Mouse (Mus musculus) retina, postnatal 7 days (tissue): ENCODE measurements around the gene Hddc3.
A peak's percentile ranks its signal among the peaks of the same experiment; 100 is the strongest.
"Not testable (repeated sequence)": the region's sequence is repeated elsewhere in the genome, so short reads cannot be mapped to it uniquely, and the experiment has no call there.

ENCODE experiments used
- DNase-seq: peaks from one replicate; pipeline ENCODE4 v3.0.0-alpha.2; 2012; ENCODE audit warnings: low read depth, low spot score

The Hddc3 gene

DNA sequence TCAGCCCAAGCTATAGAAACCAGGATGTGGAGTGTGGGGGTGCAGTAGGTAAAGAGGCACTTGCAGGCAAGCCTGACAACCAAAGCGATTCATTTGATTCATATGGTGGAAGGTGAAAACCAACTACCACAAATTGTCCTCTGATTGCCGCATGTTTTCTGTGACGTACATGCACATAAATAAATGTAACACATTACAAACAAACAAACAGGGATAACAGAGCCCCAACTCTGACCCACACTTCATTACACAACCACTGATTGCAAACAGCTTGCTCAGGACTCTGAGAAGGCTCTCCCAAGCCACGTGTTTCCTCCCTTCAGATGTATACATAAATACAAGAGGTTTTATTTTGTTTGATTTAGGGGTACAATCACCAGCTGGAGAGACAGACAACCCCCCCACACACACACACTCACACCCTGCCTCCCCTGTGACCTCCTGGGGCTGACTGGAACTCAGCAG lies 27.1 kb downstream of the Hddc3 start:
- no peak for DNase-seq

DNA sequence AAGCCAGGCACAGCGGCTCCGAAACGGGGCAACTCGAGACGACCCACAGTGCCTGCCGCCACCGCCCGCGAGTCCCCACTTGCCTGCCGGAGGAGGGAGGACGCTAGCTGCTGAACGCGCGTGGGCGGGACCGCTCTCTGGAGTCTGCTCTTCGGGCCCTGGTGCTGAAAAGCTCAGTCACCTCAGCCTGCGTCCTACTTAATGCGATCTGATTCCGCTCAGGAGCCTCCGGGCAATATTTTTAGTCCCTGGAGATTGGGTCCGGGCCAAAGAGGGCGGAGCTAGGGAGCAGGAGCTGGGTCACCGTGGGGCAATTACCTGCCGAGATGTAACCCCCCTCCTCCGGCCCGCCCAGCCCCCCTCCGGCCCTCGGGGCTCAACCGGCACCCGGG lies 27.7 kb downstream of the Hddc3 start:
- DNase-seq = peak; percentile 90

DNA sequence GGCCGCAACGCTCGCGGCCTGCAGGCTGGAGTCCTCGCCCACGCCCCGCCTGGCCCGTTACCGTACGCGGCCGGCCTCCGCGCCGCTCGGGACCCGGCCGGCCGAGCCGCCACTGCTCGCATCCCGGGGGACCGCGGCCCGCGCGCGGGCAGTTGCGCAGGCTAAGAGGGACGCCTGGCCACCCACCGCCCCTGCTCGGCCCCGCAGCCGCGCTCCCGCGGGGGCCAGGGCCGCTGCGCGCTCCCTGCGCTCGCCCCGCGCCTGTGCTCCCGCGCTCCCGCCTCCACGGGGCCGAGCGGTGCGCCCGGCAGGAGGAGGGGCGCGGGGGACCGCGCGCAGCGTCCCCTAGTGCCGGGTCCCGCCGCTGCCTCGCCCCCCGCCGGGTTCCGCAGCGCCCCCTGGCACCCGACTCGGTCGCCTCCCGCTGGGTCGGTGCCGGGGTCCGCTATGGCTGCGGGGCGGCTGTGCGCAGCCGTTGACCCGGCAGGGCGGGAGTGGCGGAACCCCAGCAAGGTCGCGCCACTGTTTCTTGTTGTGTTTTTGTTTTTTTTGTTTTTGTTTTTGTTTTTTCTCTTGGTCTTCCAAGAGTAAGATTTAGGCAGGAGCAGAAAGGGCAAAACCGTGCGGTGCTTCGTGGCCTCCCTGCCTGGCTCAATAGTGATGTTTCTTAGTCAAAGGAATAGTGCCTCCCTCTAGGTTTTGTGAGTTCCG lies 28.3 kb downstream of the Hddc3 start, which contains the start of gene Man2a2:
Gene Man2a2, minus strand, starts transcription at position 335 of the 711 bp plus-strand sequence.
- peak; percentile 68 for DNase-seq

DNA sequence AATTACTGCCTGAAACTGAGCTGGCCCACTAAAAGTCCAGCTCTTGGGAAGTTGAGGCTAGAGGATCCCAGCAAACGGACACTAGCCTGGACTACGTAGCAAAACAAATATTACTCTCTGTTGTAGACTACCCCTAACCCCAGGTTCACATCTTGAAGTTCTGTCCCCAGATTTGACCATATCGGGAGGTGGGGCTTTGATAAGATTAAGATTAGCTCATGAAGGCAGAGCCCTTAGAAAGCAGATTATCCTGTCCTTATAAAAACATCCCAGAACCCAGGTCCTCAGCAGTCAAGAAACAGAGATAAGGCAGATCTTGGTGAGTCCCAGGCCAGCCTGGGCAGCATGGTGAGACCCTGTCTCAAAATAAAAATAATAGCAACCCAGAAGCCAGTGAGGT lies 29.3 kb downstream of the Hddc3 start:
- no peak for DNase-seq

DNA sequence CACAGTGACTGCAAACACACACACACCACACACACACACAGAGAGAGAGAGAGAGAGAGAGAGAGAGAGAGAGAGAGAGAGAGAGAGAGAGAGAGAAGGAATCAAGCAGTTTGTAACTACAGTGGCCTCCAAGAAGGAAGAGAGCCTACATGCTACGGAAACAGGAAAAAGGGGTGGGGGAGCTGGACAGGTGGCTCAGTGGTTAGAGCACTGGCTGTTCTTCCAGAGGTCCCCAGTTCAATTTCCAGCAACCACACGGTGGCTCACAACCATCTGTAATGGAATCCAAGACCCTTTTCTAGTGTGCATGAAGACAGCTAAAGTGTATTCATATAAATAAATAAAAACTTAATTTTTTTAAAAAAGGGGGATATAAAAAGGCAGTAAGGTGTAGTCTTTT lies 29.8 kb downstream of the Hddc3 start:
- DNase-seq = no peak

DNA sequence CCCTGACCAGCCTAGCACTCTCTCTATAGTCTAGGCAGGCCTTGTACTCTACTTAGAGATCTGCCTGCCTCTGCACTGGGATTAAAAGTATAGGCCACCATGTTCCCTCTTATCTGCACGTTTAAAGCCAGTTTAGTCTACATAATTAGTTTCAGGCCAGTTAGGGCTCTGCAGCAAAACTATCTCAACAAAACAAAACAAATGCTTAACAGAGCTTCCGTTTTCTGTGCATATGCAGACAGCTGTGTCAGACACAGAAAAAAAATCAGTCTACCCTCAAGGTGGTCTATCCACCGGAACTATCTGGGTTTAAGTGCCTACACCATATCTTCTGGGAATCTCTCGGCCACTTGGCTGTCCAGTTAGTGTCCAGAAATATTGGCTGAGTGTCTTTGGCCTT lies 30.4 kb downstream of the Hddc3 start:
- no peak for DNase-seq

DNA sequence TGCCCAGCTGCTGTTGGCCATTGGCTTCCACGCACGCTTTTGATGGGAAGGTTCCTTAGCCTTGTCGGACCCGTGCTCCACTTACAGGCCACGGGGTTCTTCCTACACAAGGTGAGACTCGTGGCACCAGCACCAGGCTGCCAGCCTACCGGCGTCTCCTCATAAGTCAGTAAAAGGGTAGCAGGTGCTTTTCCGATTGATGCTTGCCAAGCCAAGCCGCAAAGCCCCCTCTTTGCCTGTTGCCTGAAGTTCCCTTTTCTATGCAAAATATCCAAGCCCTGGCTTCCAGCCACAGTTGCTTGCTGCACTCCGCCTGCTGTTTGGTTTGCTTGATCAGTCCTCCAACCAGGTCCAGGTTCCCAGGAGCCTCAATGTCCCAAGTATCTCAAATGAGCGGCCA lies 30.9 kb downstream of the Hddc3 start:
- no peak for DNase-seq

DNA sequence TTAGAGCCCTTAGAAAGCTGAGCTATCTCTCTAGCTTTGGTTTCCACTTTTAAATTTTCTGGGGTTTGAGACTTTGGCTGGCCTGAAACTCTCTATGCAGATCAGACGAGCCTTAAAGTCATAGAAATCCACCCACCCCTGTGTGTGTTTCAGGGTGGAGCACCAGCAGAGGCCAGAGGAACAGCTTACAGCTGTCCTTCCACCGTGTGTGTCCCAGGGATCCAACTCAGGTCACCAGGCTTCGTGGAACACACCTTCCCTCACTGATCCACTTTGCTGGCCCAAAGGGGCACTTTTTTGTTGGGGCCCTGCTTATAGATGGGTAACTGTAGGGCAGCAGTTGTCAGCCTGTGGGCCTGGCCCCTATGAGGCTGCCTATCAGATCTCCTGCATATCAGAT lies 31.4 kb downstream of the Hddc3 start:
- DNase-seq = no peak

DNA sequence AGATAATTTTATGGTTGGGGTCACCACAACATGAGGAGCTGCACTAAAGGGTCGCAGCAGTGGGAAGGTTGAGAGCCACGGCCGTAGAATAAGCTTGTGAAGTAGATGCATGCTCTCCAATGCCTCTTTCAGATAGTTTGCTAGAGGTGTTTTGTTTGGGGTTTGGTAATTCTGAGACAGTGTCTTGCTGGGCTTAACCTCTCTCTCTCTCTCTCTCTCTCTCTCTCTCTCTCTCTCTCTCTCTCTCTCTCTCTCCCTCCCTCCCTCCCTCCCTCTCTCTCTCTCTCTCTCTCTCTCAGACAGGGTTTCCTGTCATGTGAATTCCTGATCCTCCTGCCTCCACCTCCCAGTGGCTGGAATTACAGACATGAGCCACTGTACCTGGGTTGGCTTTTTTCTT lies 31.8 kb downstream of the Hddc3 start:
- no peak for DNase-seq

DNA sequence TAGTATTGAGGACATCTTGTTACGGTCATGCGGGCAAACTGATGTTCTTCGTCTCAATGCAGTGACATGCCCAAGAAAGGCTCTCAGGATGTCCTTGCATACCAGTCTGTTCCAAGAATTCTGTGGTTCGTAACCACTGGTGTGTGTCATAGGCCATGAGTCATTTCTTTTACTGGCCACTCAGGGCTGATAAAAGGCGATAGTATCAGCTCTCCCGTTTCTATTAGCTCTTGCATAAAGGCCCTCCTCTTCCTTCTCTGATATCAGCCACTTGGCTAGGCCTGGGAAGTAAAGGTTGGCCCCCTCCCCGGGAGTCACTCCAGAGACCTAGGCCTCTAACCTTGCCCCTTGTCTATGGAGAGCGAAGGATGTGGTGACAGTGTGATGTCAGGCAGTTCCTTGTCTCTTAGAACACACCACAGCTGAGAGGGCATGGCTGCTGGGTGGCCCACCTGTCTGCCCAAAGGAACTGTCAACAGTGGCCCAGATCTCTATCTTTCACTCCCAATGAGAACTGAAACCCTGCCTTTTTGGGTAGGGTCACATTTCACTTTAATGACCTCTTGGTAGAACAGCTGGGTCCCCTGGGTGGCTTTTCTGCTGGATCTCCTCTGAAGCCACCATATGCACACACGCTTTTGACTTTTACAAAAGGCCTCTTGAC lies 32.6 kb downstream of the Hddc3 start:
- no peak for DNase-seq

DNA sequence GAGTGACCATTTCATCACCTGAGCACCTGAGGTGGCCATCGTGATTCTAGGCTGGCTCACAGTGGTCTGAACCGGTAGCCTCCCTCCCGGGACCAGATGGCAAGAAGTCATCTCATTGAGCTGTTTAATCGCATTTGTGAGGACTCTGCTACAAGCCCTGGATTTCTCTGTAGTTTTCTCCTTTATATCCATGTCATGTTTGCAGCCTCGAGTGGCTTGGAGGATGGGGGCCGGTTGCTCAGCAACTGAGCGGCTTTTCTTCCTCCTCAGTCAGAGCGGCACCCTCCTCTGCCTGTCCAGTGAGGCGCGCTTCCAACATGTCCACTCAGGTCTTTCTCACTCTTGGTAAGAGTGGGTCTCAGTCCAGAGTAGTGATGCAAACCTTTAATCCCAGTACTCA lies 33.3 kb downstream of the Hddc3 start:
- no peak for DNase-seq

DNA sequence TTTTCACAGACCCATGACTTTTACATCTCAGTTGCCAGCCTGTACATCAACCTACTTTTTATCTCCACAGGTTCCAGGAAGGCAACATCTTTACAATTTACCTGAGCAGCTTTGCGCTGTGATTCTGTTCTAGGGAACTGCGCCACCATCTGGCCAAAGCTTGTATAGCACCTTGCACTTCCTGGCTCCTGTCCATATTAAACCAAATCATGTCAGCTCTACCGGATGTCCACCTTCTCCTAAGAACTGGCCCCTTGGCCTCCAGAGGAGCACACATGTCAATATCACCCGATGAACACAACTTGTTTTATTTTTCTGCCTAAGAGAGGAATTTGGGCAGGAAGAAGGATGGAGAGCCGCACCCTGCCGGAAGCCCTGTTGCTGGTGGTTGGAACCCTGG lies 34.6 kb downstream of the Hddc3 start:
- no peak for DNase-seq

DNA sequence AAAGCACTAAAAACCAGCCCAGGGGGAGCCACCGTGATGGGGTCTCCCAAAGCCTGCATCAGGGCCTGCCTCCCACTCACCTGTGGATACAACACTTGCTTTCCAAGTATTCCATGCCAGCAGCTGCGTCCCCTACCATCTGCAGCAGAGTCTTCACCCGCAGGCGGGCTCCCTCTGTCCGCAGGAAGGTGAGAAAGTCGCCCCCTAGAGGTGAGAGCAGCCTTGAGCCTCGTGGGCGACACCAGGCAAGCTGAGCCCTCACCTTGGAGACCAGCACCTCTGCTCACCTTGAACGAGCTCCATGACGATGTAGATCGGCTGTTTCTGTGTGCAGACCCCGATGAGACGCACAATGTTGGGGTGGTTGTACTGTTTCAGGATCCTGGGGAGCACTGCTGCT lies 36.6 kb downstream of the Hddc3 start:
- no peak for DNase-seq

DNA sequence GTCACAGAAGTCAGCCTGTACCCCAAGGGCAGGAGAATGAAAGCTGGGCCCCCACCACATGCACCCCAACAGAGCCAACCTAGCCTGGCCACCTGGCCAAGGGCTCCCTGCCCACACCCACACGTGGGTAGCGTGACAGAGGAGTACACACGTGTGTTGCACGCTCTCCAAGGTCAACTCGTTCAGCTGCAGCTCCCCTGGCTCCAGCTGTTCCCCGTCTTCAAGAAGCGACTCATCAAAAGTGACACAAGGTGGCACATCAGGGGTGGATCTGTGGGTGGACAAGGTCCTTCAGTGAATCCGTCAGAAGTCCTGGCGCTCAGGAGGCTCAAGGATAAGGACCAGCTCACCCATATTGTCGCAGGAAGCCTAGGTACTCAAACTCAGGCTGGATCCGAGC lies 40.0 kb downstream of the Hddc3 start:
- DNase-seq = no peak

DNA sequence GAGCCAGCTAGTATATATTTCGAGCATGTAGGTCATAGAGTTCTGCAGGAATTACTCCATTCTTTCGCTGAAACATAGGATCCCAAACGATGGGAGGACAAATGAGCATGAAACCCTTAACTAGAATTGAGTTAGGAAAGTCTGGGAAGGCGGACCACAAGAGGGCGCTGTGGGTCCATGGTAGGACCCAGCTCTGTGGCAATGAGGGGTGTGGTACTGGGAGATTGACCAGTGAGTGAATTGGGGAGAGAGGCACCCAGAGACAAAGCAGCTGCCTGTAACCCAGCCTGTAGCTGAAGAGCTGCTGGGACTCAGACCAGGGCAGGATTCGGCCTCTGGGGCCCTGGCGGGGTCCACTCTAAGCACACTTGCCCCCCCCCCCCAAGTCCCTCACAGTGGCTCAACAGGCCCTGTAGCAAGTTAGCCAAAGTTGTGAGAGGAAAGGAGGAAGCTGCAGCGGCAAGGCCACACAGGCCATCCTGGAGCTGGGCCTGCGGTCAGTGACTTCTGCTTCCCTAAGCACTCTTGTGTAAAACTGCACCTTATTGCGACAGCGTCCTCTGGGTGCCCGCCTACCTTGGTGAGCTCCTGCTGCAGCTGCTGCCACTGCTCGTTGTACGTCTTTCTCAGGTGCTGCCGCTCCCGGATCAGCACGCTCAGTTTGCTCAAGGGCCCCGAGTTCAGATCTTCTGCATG lies 43.5 kb downstream of the Hddc3 start:
- peak; percentile 77 for DNase-seq

DNA sequence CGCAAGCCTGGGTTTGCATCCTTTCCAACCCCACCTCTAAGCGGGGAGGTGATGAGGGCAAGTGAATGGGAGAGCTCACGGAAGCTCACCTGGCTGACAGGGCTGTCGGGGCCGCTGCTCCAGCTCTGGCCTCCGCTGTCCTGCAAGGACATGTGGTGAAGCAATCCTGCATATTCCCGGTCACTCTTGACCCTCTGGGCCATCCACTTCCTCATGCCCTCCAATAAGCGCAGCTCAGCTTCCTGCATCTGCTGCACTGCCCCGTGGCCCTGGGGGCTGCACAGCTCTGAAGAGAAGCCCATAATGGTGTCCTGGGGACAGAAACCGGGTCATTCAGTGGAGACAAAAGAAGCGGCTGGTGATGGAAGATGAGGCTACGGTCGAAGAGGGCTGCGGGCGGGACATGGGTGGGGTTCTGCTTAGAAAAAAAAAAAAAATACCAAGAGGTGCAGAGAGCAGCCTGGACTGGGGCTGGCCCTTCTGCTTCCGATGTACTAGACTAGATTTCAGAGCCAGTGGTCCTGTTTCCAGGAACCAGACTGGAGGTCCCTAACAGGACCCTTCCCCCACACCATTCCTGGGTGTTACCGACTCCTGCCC lies 44.2 kb downstream of the Hddc3 start:
- DNase-seq = no peak

DNA sequence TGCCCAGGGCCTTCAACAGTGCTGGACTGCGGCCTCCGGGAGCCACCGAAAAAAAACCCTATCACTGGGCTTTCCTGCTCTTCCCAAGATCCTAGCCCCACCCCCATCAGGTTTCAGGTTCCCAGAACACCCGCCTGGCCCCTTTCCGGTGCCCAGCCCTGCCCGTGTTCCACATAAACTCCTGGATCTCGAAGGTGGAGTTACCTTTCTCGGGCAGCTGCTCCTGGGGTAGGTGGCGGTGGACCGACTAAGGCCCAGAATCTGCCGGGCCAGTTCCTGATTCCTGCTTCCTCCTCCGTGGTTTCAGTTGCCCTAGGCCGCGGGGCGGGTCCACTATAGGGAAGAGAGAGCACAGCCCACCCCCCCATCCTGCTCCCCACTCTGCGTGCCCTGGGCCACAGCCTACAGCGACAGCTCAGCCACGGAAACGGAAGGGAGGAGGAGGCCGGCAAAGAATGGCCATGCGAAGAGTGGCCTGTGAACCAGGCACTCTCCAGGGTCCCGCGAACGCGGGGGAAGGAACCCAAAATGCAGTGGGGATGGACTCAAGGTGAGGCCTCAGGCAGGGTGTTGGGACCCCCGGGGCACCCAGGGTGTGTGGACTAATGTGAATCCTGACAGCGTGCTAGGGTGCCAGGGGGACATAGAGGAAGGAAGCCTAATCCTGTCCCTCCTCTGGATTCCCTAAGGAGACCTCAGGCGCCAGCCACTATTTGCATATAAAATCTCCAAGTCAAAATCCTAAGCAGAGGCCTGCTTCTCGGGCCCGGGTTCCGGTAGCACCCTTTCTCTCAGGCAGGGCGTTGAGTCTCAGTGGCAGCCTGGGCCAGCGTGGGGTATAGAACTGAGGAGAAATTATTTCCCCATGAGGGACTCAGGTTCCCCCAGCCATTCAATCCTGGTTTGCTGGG lies 45.0 kb downstream of the Hddc3 start, which contains the start of gene Fes:
Gene Fes, minus strand, starts transcription at position 314 of the 911 bp plus-strand sequence.
- no peak for DNase-seq

DNA sequence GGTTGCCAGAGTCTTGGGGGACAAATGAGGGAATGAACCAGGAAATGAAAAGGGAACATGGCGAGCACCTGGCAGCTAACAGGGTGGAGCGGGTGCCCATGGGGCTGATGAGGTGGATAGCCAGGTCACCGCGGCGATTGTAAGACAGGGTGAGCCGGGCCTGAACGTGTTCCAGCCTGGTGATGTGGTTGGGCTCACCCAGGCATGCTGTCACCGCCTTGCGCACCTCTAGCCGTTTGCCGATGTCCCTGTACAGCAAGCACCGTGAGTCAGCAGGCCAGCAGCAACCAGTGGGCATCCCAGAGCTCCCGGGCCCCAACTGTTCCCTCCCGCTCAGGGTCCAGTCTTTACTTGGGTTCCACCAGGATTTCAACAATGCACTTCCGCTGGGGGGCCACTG lies 49.2 kb downstream of the Hddc3 start:
- DNase-seq = no peak

DNA sequence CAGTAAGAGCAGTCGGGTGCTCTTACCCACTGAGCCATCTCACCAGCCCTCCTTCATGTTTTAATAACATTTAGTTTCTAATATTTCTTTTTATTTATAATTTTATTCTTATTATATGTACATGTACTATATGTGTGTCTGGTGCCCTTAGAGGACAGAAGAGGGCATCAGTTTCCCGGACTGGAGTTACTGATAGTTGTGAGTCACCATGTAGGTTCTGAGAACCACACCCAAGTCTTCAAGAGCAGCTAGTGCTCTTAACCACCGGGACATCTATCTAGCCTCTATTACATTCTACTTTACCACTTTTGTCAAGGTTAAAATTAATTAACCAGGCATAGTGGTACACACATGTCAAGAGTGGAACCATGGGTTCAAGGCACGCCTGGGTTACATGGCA lies 51.7 kb downstream of the Hddc3 start:
- no peak for DNase-seq

DNA sequence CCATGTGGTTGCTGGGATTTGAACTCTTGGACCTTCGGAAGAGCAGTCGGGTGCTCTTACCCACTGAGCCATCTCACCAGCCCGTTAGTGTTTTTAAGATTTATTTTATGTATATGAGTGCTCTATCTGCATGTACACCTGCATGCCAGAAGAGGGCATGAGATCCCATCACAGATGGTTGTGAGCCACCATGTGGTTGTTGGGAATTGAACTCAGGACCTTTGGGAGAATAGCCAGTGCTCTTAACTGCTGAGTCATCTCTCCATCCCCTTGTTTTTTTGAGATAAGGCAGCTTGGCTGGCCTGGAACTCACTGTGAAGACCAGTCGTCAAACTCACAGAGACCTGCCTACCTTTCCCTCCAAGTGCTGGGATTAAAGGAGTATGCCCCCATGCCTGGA lies 53.5 kb downstream of the Hddc3 start:
- DNase-seq = not testable (repeated sequence)

DNA sequence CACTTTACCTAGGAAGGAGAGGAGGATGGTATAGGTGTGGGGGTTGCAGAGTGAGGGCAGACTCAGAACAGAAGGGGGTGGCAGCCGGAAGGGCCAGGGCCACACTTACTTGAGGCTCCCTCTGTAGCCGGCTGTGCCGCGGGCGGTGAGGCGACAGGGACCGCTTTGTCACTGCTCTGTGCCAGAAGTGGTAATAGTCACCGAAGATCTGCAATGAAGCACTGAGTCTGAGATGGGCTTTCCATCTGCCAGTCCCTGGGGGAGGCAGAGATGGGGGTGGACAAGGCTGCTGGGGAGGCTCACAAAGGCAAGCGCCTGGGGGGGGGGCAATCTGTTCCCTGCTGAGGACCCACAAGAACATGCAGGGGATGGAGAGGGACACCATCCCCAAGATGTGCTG lies 55.1 kb downstream of the Hddc3 start:
- no peak for DNase-seq
